Mouse (Mus musculus): ENCODE results near the gene Lrrc8d.
A peak's percentile ranks its signal among the peaks of the same experiment; 100 is the strongest.

Gene Lrrc8d

GRCm38 (mm10) chr5:105765386-105765785, 65.6 kb downstream of the Lrrc8d start:
- DNase-seq (ENCODE audit: low spot score): no peak

GRCm38 (mm10) chr5:105776368-105776767, 76.6 kb downstream of the Lrrc8d start:
- DNase-seq (ENCODE audit: low spot score): no peak

GRCm38 (mm10) chr5:105776978-105777593, 77.3 kb downstream of the Lrrc8d start:
- no peak for DNase-seq (ENCODE audit: low spot score)

GRCm38 (mm10) chr5:105777645-105778044, 77.9 kb downstream of the Lrrc8d start:
- DNase-seq (ENCODE audit: low spot score): no peak

- no peak for DNase-seq (ENCODE audit: low spot score)
Measured at GRCm38 (mm10) chr5:105778189-105778588, 78.4 kb downstream of the Lrrc8d start.

- no peak for DNase-seq (ENCODE audit: low spot score)
Measured at GRCm38 (mm10) chr5:105778723-105779122, 79.0 kb downstream of the Lrrc8d start.

GRCm38 (mm10) chr5:105779331-105779730, 79.6 kb downstream of the Lrrc8d start:
- no peak for DNase-seq (ENCODE audit: low spot score)

GRCm38 (mm10) chr5:105783848-105784247, 84.1 kb downstream of the Lrrc8d start:
- no peak for DNase-seq (ENCODE audit: low spot score)

GRCm38 (mm10) chr5:105784724-105785123, 85.0 kb downstream of the Lrrc8d start:
- no peak for DNase-seq (ENCODE audit: low spot score)

- no peak for DNase-seq (ENCODE audit: low spot score)
Measured at GRCm38 (mm10) chr5:105787577-105787976, 87.8 kb downstream of the Lrrc8d start.

- DNase-seq (ENCODE audit: low spot score): no peak
Measured at GRCm38 (mm10) chr5:105789801-105790200, 90.0 kb downstream of the Lrrc8d start.

GRCm38 (mm10) chr5:105792331-105792801, 92.6 kb downstream of the Lrrc8d start:
- DNase-seq (ENCODE audit: low spot score): peak; percentile 58

- peak; percentile 46 for DNase-seq (ENCODE audit: low spot score)
Measured at GRCm38 (mm10) chr5:105792853-105793547, 93.2 kb downstream of the Lrrc8d start.

- no peak for DNase-seq (ENCODE audit: low spot score)
Measured at GRCm38 (mm10) chr5:105793548-105793940, 93.8 kb downstream of the Lrrc8d start.

GRCm38 (mm10) chr5:105798421-105798820, 98.7 kb downstream of the Lrrc8d start:
- DNase-seq (ENCODE audit: low spot score): no peak

- DNase-seq (ENCODE audit: low spot score): peak; percentile 39
Measured at GRCm38 (mm10) chr5:105799850-105800635, 100.3 kb downstream of the Lrrc8d start.

- no peak for DNase-seq (ENCODE audit: low spot score)
Measured at GRCm38 (mm10) chr5:105801031-105801529, 101.3 kb downstream of the Lrrc8d start.

GRCm38 (mm10) chr5:105805955-105806354, 106.2 kb downstream of the Lrrc8d start:
- DNase-seq (ENCODE audit: low spot score): no peak

GRCm38 (mm10) chr5:105807461-105807860, 107.7 kb downstream of the Lrrc8d start:
- no peak for DNase-seq (ENCODE audit: low spot score)

- no peak for DNase-seq (ENCODE audit: low spot score)
Measured at GRCm38 (mm10) chr5:105809056-105809455, 109.3 kb downstream of the Lrrc8d start.

- no peak for DNase-seq (ENCODE audit: low spot score)
Measured at GRCm38 (mm10) chr5:105813036-105813435, 113.3 kb downstream of the Lrrc8d start.

- DNase-seq (ENCODE audit: low spot score): no peak
Measured at GRCm38 (mm10) chr5:105813974-105814373, 114.2 kb downstream of the Lrrc8d start.

- DNase-seq (ENCODE audit: low spot score): no peak
Measured at GRCm38 (mm10) chr5:105816118-105816517, 116.3 kb downstream of the Lrrc8d start.

All from retina, embryonic 14.5 days (tissue).